Mouse (Mus musculus): ENCODE results near the gene Nptxr. TPM values are rescaled to one million over a fixed set of nuclear protein-coding genes. Genes with fewer than 3 reads are reported as not detected.
"Not testable (repeated sequence)": the region's sequence is repeated elsewhere in the genome, so short reads cannot be mapped to it uniquely, and the experiment has no call there.

Nptxr gene
- total RNA-seq, 2 experiments from 2014 or later = 2.1 to 2.6 TPM

GRCm38 (mm10) chr15:79823588-79824280, 19.2 kb upstream of the Nptxr start:
- intact Hi-C loops (cut with DNase I) = no loop called here
- peak; percentile 75 to 82 for DNase-seq

- intact Hi-C loops (cut with DNase I) = no loop called here
- no peak for DNase-seq
Observed at GRCm38 (mm10) chr15:79822265-79823199, 18.0 kb upstream of the Nptxr start.

GRCm38 (mm10) chr15:79818325-79818724, 13.8 kb upstream of the Nptxr start:
- DNase-seq = no peak
- intact Hi-C loops (cut with DNase I) = no loop called here

GRCm38 (mm10) chr15:79813666-79814258, 9.2 kb upstream of the Nptxr start:
- intact Hi-C loops (cut with DNase I) = no loop called here
- no peak for DNase-seq

- intact Hi-C loops (cut with DNase I); DNase-seq: not testable (repeated sequence)
Observed at GRCm38 (mm10) chr15:79812840-79813239, 8.3 kb upstream of the Nptxr start.

- intact Hi-C loops (cut with DNase I) = no loop called here
- no peak for DNase-seq
Observed at GRCm38 (mm10) chr15:79810997-79811396, 6.4 kb upstream of the Nptxr start.

GRCm38 (mm10) chr15:79810061-79810460, 5.5 kb upstream of the Nptxr start:
- intact Hi-C loops (cut with DNase I) = no loop called here

GRCm38 (mm10) chr15:79808658-79809057, 4.1 kb upstream of the Nptxr start:
- DNase-seq = no peak
- intact Hi-C loops (cut with DNase I) = loop anchor here (5.0 kb wide), 1 partner anchor 56 kb away; no protein-coding TSS in a partner anchor

More at GRCm38 (mm10) chr15:79810061-79810460, 5.5 kb upstream of the Nptxr start:
- DNase-seq = no peak

GRCm38 (mm10) chr15:79808114-79808513, 3.5 kb upstream of the Nptxr start:
- intact Hi-C loops (cut with DNase I) = loop anchor here (5.0 kb wide), 1 partner anchor 56 kb away; no protein-coding TSS in a partner anchor
- DNase-seq = peak in 1 of 2 experiments; percentile 62

GRCm38 (mm10) chr15:79807050-79807449, 2.5 kb upstream of the Nptxr start:
- intact Hi-C loops (cut with DNase I) = loop anchor here (5.0 kb wide), 1 partner anchor 55 kb away; no protein-coding TSS in a partner anchor
- no peak for DNase-seq

GRCm38 (mm10) chr15:79805246-79805645, 680 bp upstream of the Nptxr start:
- no peak for DNase-seq
- intact Hi-C loops (cut with DNase I) = loop anchor here (5.0 kb wide), 1 partner anchor 53 kb away; no protein-coding TSS in a partner anchor

- intact Hi-C loops (cut with DNase I) = no loop called here
- DNase-seq = peak; percentile 45 to 46
Observed at GRCm38 (mm10) chr15:79803533-79804351, 824 bp downstream of the Nptxr start.

- intact Hi-C loops (cut with DNase I) = no loop called here
- DNase-seq = no peak
Observed at GRCm38 (mm10) chr15:79802304-79802703, 2.3 kb downstream of the Nptxr start.

GRCm38 (mm10) chr15:79801646-79802045, 2.9 kb downstream of the Nptxr start:
- intact Hi-C loops (cut with DNase I) = no loop called here
- DNase-seq = no peak

GRCm38 (mm10) chr15:79800701-79801100, 3.9 kb downstream of the Nptxr start:
- intact Hi-C loops (cut with DNase I) = no loop called here

GRCm38 (mm10) chr15:79798591-79798990, 6.0 kb downstream of the Nptxr start:
- intact Hi-C loops (cut with DNase I) = no loop called here
- DNase-seq = no peak

More at GRCm38 (mm10) chr15:79800701-79801100, 3.9 kb downstream of the Nptxr start:
- DNase-seq = no peak

GRCm38 (mm10) chr15:79797680-79798079, 6.9 kb downstream of the Nptxr start:
- DNase-seq = no peak
- intact Hi-C loops (cut with DNase I) = no loop called here

GRCm38 (mm10) chr15:79797096-79797495, 7.5 kb downstream of the Nptxr start:
- DNase-seq = no peak
- intact Hi-C loops (cut with DNase I) = no loop called here

- intact Hi-C loops (cut with DNase I) = no loop called here
- DNase-seq = no peak
Observed at GRCm38 (mm10) chr15:79796256-79796655, 8.3 kb downstream of the Nptxr start.

GRCm38 (mm10) chr15:79794173-79794572, 10.4 kb downstream of the Nptxr start:
- DNase-seq = peak in 1 of 2 experiments; percentile 13
- intact Hi-C loops (cut with DNase I) = loop anchor here (5.0 kb wide), 1 partner anchor 42 kb away; no protein-coding TSS in a partner anchor

Measured in heart, postnatal 14 days (tissue).